Mouse (Mus musculus) hindbrain, embryonic 14.5 days (tissue): ENCODE results near the gene Tomm22. TPM values are rescaled to one million over a fixed set of nuclear protein-coding genes. Genes with fewer than 3 reads are reported as not detected.

Source experiments
- ATAC-seq: fragments of 200-750 bp; cut with Nextera tagmentation; 2 replicates; pipeline ENCODE4 v1.8.0; 2017; ENCODE audit warnings: moderate number of reproducible peaks, mild to moderate bottlenecking, moderate TSS enrichment, moderate library complexity; ENCODE audit not compliant: low FRiP score
- DNase-seq: peaks from one replicate; pipeline ENCODE4 v3.0.0-alpha.2; 2015; ENCODE audit warnings: low spot score
- H3K27ac ChIP-seq: fragments of 300-500 bp; sonication (generic); 2 replicates; pipeline ENCODE4 v1.5.1; 2014; ENCODE audit warnings: mild to moderate bottlenecking, moderate library complexity
- H3K27me3 ChIP-seq: fragments of 300-500 bp; sonication (generic); 2 replicates; pipeline ENCODE4 v1.6.1; 2014; ENCODE audit warnings: mild to moderate bottlenecking, low read length, mixed read lengths; ENCODE audit not compliant: control insufficient read depth, insufficient read depth
- H3K36me3 ChIP-seq: fragments of 300-500 bp; sonication (generic); replicated peaks from 2 replicates; pipeline ENCODE4 v1.6.1; 2014; ENCODE audit not compliant: control insufficient read depth, insufficient read depth
- H3K4me1 ChIP-seq: fragments of 300-500 bp; sonication (generic); replicated peaks from 2 replicates; pipeline ENCODE4 v1.6.1; 2014; ENCODE audit warnings: antibody characterized with exemption, low read length, mixed read lengths; ENCODE audit not compliant: control insufficient read depth, insufficient read depth
- H3K4me2 ChIP-seq: fragments of 300-500 bp; sonication (generic); replicated peaks from 2 replicates; pipeline ENCODE4 v1.6.1; 2014; ENCODE audit warnings: mild to moderate bottlenecking, moderate library complexity
- H3K4me3 ChIP-seq: fragments of 300-500 bp; sonication (generic); replicated peaks from 2 replicates; pipeline ENCODE4 v1.5.1; 2014; ENCODE audit warnings: mild to moderate bottlenecking, low read length
- H3K9ac ChIP-seq: fragments of 300-500 bp; sonication (generic); 2 replicates; pipeline ENCODE4 v1.6.1; 2014
- H3K9me3 ChIP-seq: fragments of 300-500 bp; sonication (generic); 2 replicates; pipeline ENCODE4 v1.6.1; 2016; ENCODE audit warnings: low read length; ENCODE audit not compliant: control insufficient read depth
- WGBS: fragments of 180-500 bp; shearing (Covaris S2); extraction: QIAGEN DNeasy Blood & Tissue Kit; methylation state at CpG from one replicate; pipeline ENCODE4 v1.1.7; 2014; 5-methylcytosine and 5-hydroxymethylcytosine counted together
- polyA plus RNA-seq: library from polyadenylated mRNA; unstranded; fragments of >200 nt; fragmentation: Nextera tagmentation; extraction: Ambion mirVana; gene quantifications from 2 replicates; pipeline ENCODE4 v1.2.1, GENCODE M21; 2014

The Tomm22 gene
- polyA plus RNA-seq, 1 experiment from 2014 or later, result 241 TPM

DNA sequence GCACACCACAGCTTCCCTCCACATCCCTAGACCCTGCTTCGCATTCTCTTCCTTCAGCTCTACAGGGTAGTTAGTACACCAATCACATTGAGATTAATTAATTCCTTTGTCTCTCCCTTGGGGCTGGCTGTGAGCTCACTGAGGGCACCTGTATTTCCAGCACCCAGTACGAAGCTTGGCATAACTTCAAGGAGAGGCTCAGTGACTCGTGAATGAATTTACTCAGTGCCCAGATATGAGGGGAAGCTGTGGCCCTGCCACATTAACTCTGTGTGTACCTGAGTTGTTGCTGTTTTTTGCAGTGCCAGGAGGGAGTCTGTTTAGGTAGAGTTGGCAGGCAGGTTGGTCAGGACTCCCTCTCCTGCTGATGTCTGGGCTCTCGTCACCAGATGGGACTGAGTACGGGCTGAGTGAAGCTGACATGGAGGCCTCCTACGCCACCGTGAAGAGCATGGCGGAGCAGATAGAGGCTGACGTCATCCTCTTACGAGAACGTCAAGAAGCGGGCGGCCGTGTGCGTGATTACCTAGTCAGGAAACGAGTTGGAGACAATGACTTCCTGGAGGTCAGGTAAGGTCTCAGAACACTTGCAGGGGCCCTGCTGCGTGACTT lies 36.0 kb downstream of the Tomm22 start:
- no peak overlapping the region for H3K9ac ChIP-seq
- DNase-seq, result no peak
- ATAC-seq, result no peak
- no peaks in the 10 kb centered on the region for H3K27me3 ChIP-seq
- no peak overlapping the region for H3K4me2 ChIP-seq
- no peaks in the 10 kb centered on the region for H3K9me3 ChIP-seq
- WGBS, result 91% methylated on average over 17 of the region's 17 CpGs
- H3K4me1 ChIP-seq, result no peaks in the 10 kb centered on the region
- no peak overlapping the region for H3K27ac ChIP-seq
- H3K4me3 ChIP-seq, result no peak overlapping the region
- peaks cover 55% of the 10 kb centered on the region for H3K36me3 ChIP-seq

- ATAC-seq (no peak), DNase-seq (no peak)
- Histone ChIP-seq H3K4me2 (no peak overlapping the region), H3K4me3 (no peak overlapping the region), H3K9me3 (no peaks in the 10 kb centered on the region), H3K27ac (no peak overlapping the region), H3K27me3 (no peaks in the 10 kb centered on the region), H3K36me3 (peaks cover 71% of the 10 kb centered on the region), H3K4me1 (no peaks in the 10 kb centered on the region), H3K9ac (no peak overlapping the region)
- 87% methylated on average over 5 of the region's 5 CpGs for WGBS
These were observed 37.7 kb downstream of the Tomm22 start for GRCm38 (mm10) chr15:79708229-79708822.

DNA sequence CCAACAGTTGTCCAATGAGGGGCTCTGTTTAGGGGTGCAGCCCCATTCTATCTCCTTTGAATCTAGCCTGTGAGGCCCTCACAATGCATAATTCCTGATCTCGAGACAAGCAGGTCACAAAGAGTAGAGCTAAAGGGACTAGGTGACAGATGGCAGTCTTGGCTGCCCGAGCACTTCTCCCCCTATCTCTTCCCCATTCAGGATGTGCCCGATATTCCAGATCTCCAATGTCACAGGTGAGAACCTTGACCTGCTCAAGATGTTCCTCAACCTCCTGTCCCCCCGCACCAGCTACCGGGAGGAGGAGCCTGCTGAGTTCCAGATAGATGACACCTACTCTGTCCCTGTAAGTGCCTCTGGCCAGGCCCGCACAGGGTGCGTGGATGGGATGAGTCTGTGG lies 45.0 kb downstream of the Tomm22 start:
- no peak overlapping the region for H3K4me3 ChIP-seq

GRCm38 (mm10) chr15:79716710-79717109 lies 46.0 kb downstream of the Tomm22 start:
- WGBS, result 89% methylated on average over 6 of the region's 6 CpGs
- no peak for DNase-seq
- Histone ChIP-seq H3K36me3 (peaks cover 95% of the 10 kb centered on the region), H3K9ac (no peak overlapping the region), H3K27me3 (no peaks in the 10 kb centered on the region), H3K4me1 (no peaks in the 10 kb centered on the region), H3K9me3 (no peaks in the 10 kb centered on the region), H3K27ac (no peak overlapping the region), H3K4me3 (no peak overlapping the region), H3K4me2 (no peak overlapping the region)
- no peak for ATAC-seq

More for the DNA sequence above, 45.0 kb downstream of the Tomm22 start:
- H3K36me3 ChIP-seq, result peaks cover 97% of the 10 kb centered on the region
- H3K4me2 ChIP-seq, result no peak overlapping the region
- DNase-seq (no peak), ATAC-seq (no peak)
- no peaks in the 10 kb centered on the region for H3K27me3 ChIP-seq
- no peak overlapping the region for H3K9ac ChIP-seq
- H3K4me1 ChIP-seq, result no peaks in the 10 kb centered on the region
- no peaks in the 10 kb centered on the region for H3K9me3 ChIP-seq
- WGBS, result 94% methylated on average over 7 of the region's 7 CpGs
- no peak overlapping the region for H3K27ac ChIP-seq

DNA sequence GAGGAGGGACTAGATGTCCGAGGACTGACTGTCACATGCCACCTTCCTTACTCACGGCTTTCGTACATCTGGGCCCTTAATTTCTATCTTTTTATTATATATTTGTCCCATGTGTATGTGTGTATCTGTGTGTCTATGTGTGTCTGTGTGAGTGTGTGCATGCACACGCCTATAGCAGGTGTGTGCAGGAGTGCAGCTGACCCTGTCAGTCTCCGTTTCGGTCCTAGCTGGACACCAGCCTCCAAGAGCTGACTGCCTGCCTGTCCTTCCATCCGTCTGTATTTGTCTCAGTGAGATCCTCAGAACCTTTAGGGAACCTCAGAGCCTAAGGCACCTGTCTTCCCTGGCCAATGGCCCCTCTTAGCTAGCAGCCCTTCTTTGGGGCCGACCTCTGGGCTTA lies 49.6 kb downstream of the Tomm22 start:
- Histone ChIP-seq H3K4me3 (no peak overlapping the region), H3K4me1 (no peaks in the 10 kb centered on the region), H3K27me3 (no peaks in the 10 kb centered on the region), H3K9ac (no peak overlapping the region), H3K27ac (no peak overlapping the region), H3K36me3 (peaks cover 73% of the 10 kb centered on the region), H3K4me2 (no peak overlapping the region), H3K9me3 (no peaks in the 10 kb centered on the region)
- ATAC-seq (no peak), DNase-seq (no peak)
- 93% methylated on average over 8 of the region's 8 CpGs for WGBS

- H3K36me3 ChIP-seq, result peaks cover 73% of the 10 kb centered on the region
- DNase-seq (no peak), ATAC-seq (no peak)
- no peak overlapping the region for H3K4me3 ChIP-seq
- H3K4me2 ChIP-seq, result no peak overlapping the region
- no peaks in the 10 kb centered on the region for H3K27me3 ChIP-seq
- no peak overlapping the region for H3K27ac ChIP-seq
- H3K9ac ChIP-seq, result no peak overlapping the region
- no peaks in the 10 kb centered on the region for H3K9me3 ChIP-seq
- H3K4me1 ChIP-seq, result no peaks in the 10 kb centered on the region
- 84% methylated on average over 4 of the region's 4 CpGs for WGBS
These were observed 50.1 kb downstream of the Tomm22 start for GRCm38 (mm10) chr15:79720796-79721195.

Other genes starting within 250 kb of the Tomm22 start
- 184 and 213 TPM in 2 replicates for gene Csnk1e, start 215.3 kb upstream of the Tomm22 start, polyA plus RNA-seq
- gene Kcnj4, start 165.6 kb upstream of the Tomm22 start, polyA plus RNA-seq, result not detected in 2 replicates
- gene Kdelr3, start 154.4 kb upstream of the Tomm22 start, polyA plus RNA-seq, result 8.1 and 10.1 TPM in 2 replicates
- gene Ddx17, start 124.1 kb upstream of the Tomm22 start, polyA plus RNA-seq, result 87.3 and 92.4 TPM in 2 replicates
- gene Dmc1, start 65.8 kb upstream of the Tomm22 start, polyA plus RNA-seq, result 0.80 and 1.4 TPM in 2 replicates
- gene Fam227a, start 11.9 kb upstream of the Tomm22 start, polyA plus RNA-seq, result 3.3 and 7.6 TPM in 2 replicates
- 85.4 and 85.5 TPM in 2 replicates for gene Cby1, start 11.7 kb upstream of the Tomm22 start, polyA plus RNA-seq
- 16.1 and 18.6 TPM in 2 replicates for gene Josd1, start 17.1 kb downstream of the Tomm22 start, polyA plus RNA-seq
- gene Gtpbp1, start 20.0 kb downstream of the Tomm22 start, polyA plus RNA-seq, result 43.1 and 43.4 TPM in 2 replicates
- gene Sun2, start 71.7 kb downstream of the Tomm22 start, polyA plus RNA-seq, result 5.9 and 6.7 TPM in 2 replicates
- gene Dnal4, start 107.0 kb downstream of the Tomm22 start, polyA plus RNA-seq, result 64.6 and 67.8 TPM in 2 replicates
- gene Nptxr, start 133.9 kb downstream of the Tomm22 start, polyA plus RNA-seq, result 20.9 and 24.8 TPM in 2 replicates
- 1.4 and 5.5 TPM in 2 replicates for gene Npcd, start 163.4 kb downstream of the Tomm22 start, polyA plus RNA-seq
- 36.9 and 39.8 TPM in 2 replicates for gene Cbx6, start 163.8 kb downstream of the Tomm22 start, polyA plus RNA-seq
- gene Apobec3, start 220.8 kb downstream of the Tomm22 start, polyA plus RNA-seq, result 4.9 and 5.1 TPM in 2 replicates